Mouse (Mus musculus) cerebellum, adult 2 months (tissue): ENCODE results near the gene Timm29. TPM values are rescaled to one million over a fixed set of nuclear protein-coding genes. Genes with fewer than 3 reads are reported as not detected.

ENCODE experiments used
- DNase-seq, 2 experiments: peaks; one replicate each; pipeline ENCODE4 v3.0.0; 2021
- H3K27ac ChIP-seq: fragments of 200-500 bp; 2 replicates; pipeline ENCODE4 v1.5.1; 2012; ENCODE audit warnings: low read length, control low read depth, inconsistent platforms; ENCODE audit not compliant: insufficient read depth
- H3K27me3 ChIP-seq: fragments of 200-500 bp; 2 replicates; pipeline ENCODE4 v1.6.1; 2012; ENCODE audit warnings: inconsistent platforms, mild to moderate bottlenecking, low read length, moderate library complexity; ENCODE audit not compliant: control insufficient read depth, insufficient read depth
- H3K4me1 ChIP-seq: fragments of 200-500 bp; 2 replicates; pipeline ENCODE4 v1.6.1; 2011; ENCODE audit warnings: low read length; ENCODE audit not compliant: control insufficient read depth, insufficient read depth
- H3K4me3 ChIP-seq: fragments of 200-500 bp; replicated peaks from 2 replicates; pipeline ENCODE3; 2011; ENCODE audit warnings: mild to moderate bottlenecking, low read depth, low read length, control low read depth; ENCODE audit not compliant: insufficient read depth
- CTCF ChIP-seq: fragments of 200-500 bp; IDR thresholded peaks from 2 replicates; pipeline ENCODE4 v1.5.1; 2011; ENCODE audit warnings: low read depth, mild to moderate bottlenecking, control low read depth, low read length, moderate library complexity, borderline replicate concordance; ENCODE audit not compliant: insufficient read depth
- POLR2A ChIP-seq: fragments of 200-500 bp; IDR thresholded peaks from 2 replicates; pipeline ENCODE4 v1.6.1; 2011; ENCODE audit warnings: low read length, control low read depth, borderline replicate concordance; ENCODE audit not compliant: insufficient read depth
- WGBS: fragments of 180-500 bp; shearing (Covaris S2); methylation state at CpG from one replicate; pipeline ENCODE4 v1.1.7; 2018; 5-methylcytosine and 5-hydroxymethylcytosine counted together
- polyA plus RNA-seq: library from polyadenylated mRNA; depleted of rRNA; stranded (reverse); fragments of >200 nt; gene quantifications from 2 replicates; pipeline ENCODE4 v1.2.3, GENCODE M21; 2012

Gene Timm29
- polyA plus RNA-seq, 1 experiment: 53.4 TPM

- DNase-seq: no peak
- Histone ChIP-seq H3K4me3 (no peak overlapping the region), H3K27me3 (no peaks in the 10 kb centered on the region), H3K4me1 (peaks cover 14% of the 10 kb centered on the region), H3K27ac (no peak overlapping the region)
- 88% methylated on average over 6 of the region's 6 CpGs for WGBS
- TF ChIP-seq POLR2A (no peak), CTCF (no peak)
These were observed 37.3 kb upstream of the Timm29 start for GRCm38 (mm10) chr9:21555198-21555742.

GRCm38 (mm10) chr9:21556996-21557395 is 35.5 kb upstream of the Timm29 start:
- H3K27me3 ChIP-seq: no peaks in the 10 kb centered on the region
- WGBS: 46% methylated on average over 2 of the region's 2 CpGs
- H3K4me3 ChIP-seq: no peak overlapping the region
- TF ChIP-seq CTCF: no peak
- no peak overlapping the region for H3K27ac ChIP-seq
- H3K4me1 ChIP-seq: peaks cover 5% of the 10 kb centered on the region
- DNase-seq: no peak

GRCm38 (mm10) chr9:21557556-21557955 is 35.0 kb upstream of the Timm29 start:
- DNase-seq: no peak
- Histone ChIP-seq H3K4me1 (peaks cover 5% of the 10 kb centered on the region), H3K27ac (no peak overlapping the region), H3K4me3 (no peak overlapping the region), H3K27me3 (no peaks in the 10 kb centered on the region)
- WGBS: 97% methylated on average over 2 of the region's 2 CpGs
- no peak for TF ChIP-seq CTCF
- no peak for TF ChIP-seq POLR2A

GRCm38 (mm10) chr9:21558366-21558765 is 34.2 kb upstream of the Timm29 start:
- Histone ChIP-seq H3K4me3 (no peak overlapping the region), H3K4me1 (peaks cover 5% of the 10 kb centered on the region), H3K27me3 (no peaks in the 10 kb centered on the region), H3K27ac (no peak overlapping the region)
- DNase-seq: no peak
- WGBS: 40% methylated on average over 4 of the region's 4 CpGs
- TF ChIP-seq POLR2A (no peak), CTCF (no peak)

- no peaks in the 10 kb centered on the region for H3K27me3 ChIP-seq
- TF ChIP-seq POLR2A (no peak), CTCF (no peak)
- DNase-seq: no peak
- H3K27ac ChIP-seq: no peak overlapping the region
- WGBS: 93% methylated on average over 3 of the region's 3 CpGs
- peaks cover 5% of the 10 kb centered on the region for H3K4me1 ChIP-seq
- H3K4me3 ChIP-seq: no peak overlapping the region
These were observed 33.4 kb upstream of the Timm29 start for GRCm38 (mm10) chr9:21559151-21559550.

- no peak overlapping the region for H3K27ac ChIP-seq
- H3K27me3 ChIP-seq: no peaks in the 10 kb centered on the region
- TF ChIP-seq CTCF (no peak), POLR2A (no peak)
- H3K4me3 ChIP-seq: no peak overlapping the region
- peaks cover 14% of the 10 kb centered on the region for H3K4me1 ChIP-seq
- no peak for DNase-seq
- WGBS: 66% methylated on average over 1 of the region's 1 CpGs
These were observed 28.1 kb upstream of the Timm29 start for GRCm38 (mm10) chr9:21564420-21564819.

GRCm38 (mm10) chr9:21565004-21565586 is 27.4 kb upstream of the Timm29 start:
- Histone ChIP-seq H3K4me1 (peaks cover 14% of the 10 kb centered on the region), H3K27ac (no peak overlapping the region), H3K4me3 (no peak overlapping the region), H3K27me3 (no peaks in the 10 kb centered on the region)
- 51% methylated on average over 4 of the region's 4 CpGs for WGBS
- DNase-seq: no peak
- no peak for TF ChIP-seq CTCF
- no peak for TF ChIP-seq POLR2A

- no peak overlapping the region for H3K4me3 ChIP-seq
- TF ChIP-seq POLR2A: no peak
- no peak for TF ChIP-seq CTCF
These were observed 26.0 kb upstream of the Timm29 start for GRCm38 (mm10) chr9:21566538-21566937.

More at GRCm38 (mm10) chr9:21566538-21566937, 26.0 kb upstream of the Timm29 start:
- DNase-seq: no peak
- 83% methylated on average over 1 of the region's 1 CpGs for WGBS
- peaks cover 14% of the 10 kb centered on the region for H3K4me1 ChIP-seq
- no peaks in the 10 kb centered on the region for H3K27me3 ChIP-seq
- H3K27ac ChIP-seq: peak overlapping the region; percentile 61; the same call in 1 of the 2 replicates
